Mouse (Mus musculus): Measurements from ENCODE around the gene Cdk5rap1. TPM values are rescaled to one million over a fixed set of nuclear protein-coding genes. Genes with fewer than 3 reads are reported as not detected.
A peak's percentile ranks its signal among the peaks of the same experiment; 100 is the strongest.
"Not testable (repeated sequence)": the region's sequence is repeated elsewhere in the genome, so short reads cannot be mapped to it uniquely, and the experiment has no call there.

Cdk5rap1 gene
- polyA plus RNA-seq, 1 experiment from 2014 or later, result 20.3 TPM

DNA sequence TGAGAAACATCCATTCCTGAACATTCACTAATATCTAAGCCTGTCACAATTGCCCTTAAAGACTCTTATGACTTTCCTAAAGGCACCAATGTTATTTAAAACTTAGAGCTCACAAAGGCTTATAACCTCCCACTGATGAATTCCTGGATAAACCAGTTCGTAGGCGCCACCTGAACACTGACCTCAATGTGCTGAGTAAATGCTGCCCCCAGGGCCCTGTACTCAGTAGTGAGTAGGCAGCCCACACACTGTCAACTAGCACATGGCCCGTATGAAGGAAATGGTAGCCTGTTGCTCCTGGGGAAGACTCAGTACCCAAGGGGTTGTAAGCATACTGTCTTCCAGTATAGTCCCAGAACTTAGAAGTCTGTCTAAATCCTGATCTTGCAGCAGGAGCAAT lies 71.0 kb downstream of the Cdk5rap1 start:
- Histone ChIP-seq H3K27me3 (ENCODE audit: control insufficient read depth, insufficient read depth, low read length) (no peaks in the 10 kb centered on the region), H3K9me3 (ENCODE audit: control insufficient read depth, low read length) (no peaks in the 10 kb centered on the region), H3K4me1 (ENCODE audit: control insufficient read depth, insufficient read depth, low read length) (no peaks in the 10 kb centered on the region), H3K4me3 (ENCODE audit: low read depth, low read length) (no peak overlapping the region), H3K4me2 (ENCODE audit: low read depth, severe bottlenecking) (no peak overlapping the region), H3K36me3 (ENCODE audit: control insufficient read depth, insufficient read depth, low read length) (no peaks in the 10 kb centered on the region), H3K9ac (ENCODE audit: low read length) (no peak overlapping the region), H3K27ac (replicated peaks; ENCODE audit: low read depth, low read length) (no peak overlapping the region)
- WGBS, result 82% methylated on average over 3 of the region's 3 CpGs
- DNase-seq (ENCODE audit: low spot score) (no peak), ATAC-seq (ENCODE audit: insufficient number of reproducible peaks, low FRiP score, low TSS enrichment, low read depth) (no peak)

- no peaks in the 10 kb centered on the region for H3K27me3 ChIP-seq (ENCODE audit: control insufficient read depth, insufficient read depth, low read length)
These were observed 72.3 kb downstream of the Cdk5rap1 start for GRCm38 (mm10) chr2:154300496-154300895.

DNA sequence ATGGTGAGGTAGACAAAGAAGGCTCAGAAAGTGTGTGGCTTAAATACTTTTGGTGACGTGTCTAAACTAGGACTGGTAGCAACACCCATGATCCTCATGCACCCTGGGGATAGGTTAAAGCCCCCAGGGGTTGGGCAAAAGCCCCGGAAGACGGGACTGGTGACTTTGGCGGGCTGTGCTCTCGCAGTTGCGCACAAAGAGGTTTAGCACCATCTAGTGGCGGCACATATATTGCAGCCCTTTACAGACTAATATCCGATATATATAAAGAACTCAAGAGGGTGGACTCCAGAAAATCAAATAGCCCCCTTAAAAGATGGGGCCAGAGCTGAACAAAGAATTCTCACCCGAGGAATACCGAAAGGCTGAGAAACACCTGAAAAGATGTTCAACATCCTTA lies 78.1 kb downstream of the Cdk5rap1 start:
- not testable (repeated sequence) for H3K9me3 ChIP-seq (ENCODE audit: control insufficient read depth, low read length); H3K4me1 ChIP-seq (ENCODE audit: control insufficient read depth, insufficient read depth, low read length); H3K36me3 ChIP-seq (ENCODE audit: control insufficient read depth, insufficient read depth, low read length); H3K9ac ChIP-seq (ENCODE audit: low read length); ATAC-seq (ENCODE audit: insufficient number of reproducible peaks, low FRiP score, low TSS enrichment, low read depth); H3K27ac ChIP-seq (replicated peaks; ENCODE audit: low read depth, low read length); H3K27me3 ChIP-seq (ENCODE audit: control insufficient read depth, insufficient read depth, low read length); H3K4me2 ChIP-seq (ENCODE audit: low read depth, severe bottlenecking); H3K4me3 ChIP-seq (ENCODE audit: low read depth, low read length)
- peak; percentile 79 for DNase-seq (ENCODE audit: low spot score)
- WGBS, result under 1% methylated on average over 10 of the region's 10 CpGs

More at GRCm38 (mm10) chr2:154300496-154300895, 72.3 kb downstream of the Cdk5rap1 start:
- Histone ChIP-seq H3K27ac (replicated peaks; ENCODE audit: low read depth, low read length) (no peak overlapping the region), H3K4me2 (ENCODE audit: low read depth, severe bottlenecking) (no peak overlapping the region), H3K36me3 (ENCODE audit: control insufficient read depth, insufficient read depth, low read length) (no peaks in the 10 kb centered on the region), H3K4me3 (ENCODE audit: low read depth, low read length) (no peak overlapping the region), H3K4me1 (ENCODE audit: control insufficient read depth, insufficient read depth, low read length) (no peaks in the 10 kb centered on the region), H3K9ac (ENCODE audit: low read length) (no peak overlapping the region), H3K9me3 (ENCODE audit: control insufficient read depth, low read length) (no peaks in the 10 kb centered on the region)
- 10% methylated on average over 1 of the region's 1 CpGs for WGBS
- peak; percentile 85 for DNase-seq (ENCODE audit: low spot score)
- ATAC-seq (ENCODE audit: insufficient number of reproducible peaks, low FRiP score, low TSS enrichment, low read depth), result no peak

- DNase-seq (ENCODE audit: low spot score), result no peak
- no peaks in the 10 kb centered on the region for H3K36me3 ChIP-seq (ENCODE audit: control insufficient read depth, insufficient read depth, low read length)
- no peak overlapping the region for H3K27ac ChIP-seq (replicated peaks; ENCODE audit: low read depth, low read length)
- WGBS, result 76% methylated on average over 1 of the region's 1 CpGs
- no peak for ATAC-seq (ENCODE audit: insufficient number of reproducible peaks, low FRiP score, low TSS enrichment, low read depth)
- H3K9me3 ChIP-seq (ENCODE audit: control insufficient read depth, low read length), result no peaks in the 10 kb centered on the region
- no peaks in the 10 kb centered on the region for H3K27me3 ChIP-seq (ENCODE audit: control insufficient read depth, insufficient read depth, low read length)
- H3K4me1 ChIP-seq (ENCODE audit: control insufficient read depth, insufficient read depth, low read length), result no peaks in the 10 kb centered on the region
- no peak overlapping the region for H3K4me2 ChIP-seq (ENCODE audit: low read depth, severe bottlenecking)
- H3K4me3 ChIP-seq (ENCODE audit: low read depth, low read length), result no peak overlapping the region
- no peak overlapping the region for H3K9ac ChIP-seq (ENCODE audit: low read length)
These were observed 80.0 kb downstream of the Cdk5rap1 start for GRCm38 (mm10) chr2:154292833-154293232.

DNA sequence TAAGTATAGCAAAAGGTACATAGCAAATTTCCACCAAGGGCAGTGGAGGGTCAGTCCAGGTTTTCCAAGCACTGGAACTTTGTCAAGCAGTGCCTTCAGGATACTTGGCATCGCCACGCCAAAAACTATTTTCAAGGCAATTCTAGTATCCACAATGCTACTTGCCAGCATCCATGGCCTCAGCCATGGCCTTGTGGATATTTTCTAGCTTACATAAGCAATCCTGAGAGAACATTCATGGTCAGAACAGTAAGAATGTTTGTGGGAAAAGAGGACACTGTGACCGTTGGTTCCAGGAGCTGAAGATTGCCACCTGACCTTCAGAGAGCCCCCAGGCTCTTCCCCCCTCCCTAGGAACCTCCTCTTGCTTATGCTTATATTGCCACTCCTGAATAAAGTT lies 80.9 kb downstream of the Cdk5rap1 start:
- H3K36me3 ChIP-seq (ENCODE audit: control insufficient read depth, insufficient read depth, low read length); H3K4me3 ChIP-seq (ENCODE audit: low read depth, low read length); H3K27ac ChIP-seq (replicated peaks; ENCODE audit: low read depth, low read length); DNase-seq (ENCODE audit: low spot score); H3K4me2 ChIP-seq (ENCODE audit: low read depth, severe bottlenecking); H3K27me3 ChIP-seq (ENCODE audit: control insufficient read depth, insufficient read depth, low read length); ATAC-seq (ENCODE audit: insufficient number of reproducible peaks, low FRiP score, low TSS enrichment, low read depth); H3K9me3 ChIP-seq (ENCODE audit: control insufficient read depth, low read length); H3K9ac ChIP-seq (ENCODE audit: low read length); H3K4me1 ChIP-seq (ENCODE audit: control insufficient read depth, insufficient read depth, low read length): not testable (repeated sequence)
- 90% methylated on average over 3 of the region's 3 CpGs for WGBS

Other genes starting within 250 kb of the Cdk5rap1 start
- not detected in 2 replicates for gene Bpifa3, start 242.7 kb downstream of the Cdk5rap1 start, polyA plus RNA-seq (2014; fragmentation: Nextera tagmentation; extraction: Ambion mirVana)
- not detected in 2 replicates for gene Bpifa1, start 230.1 kb downstream of the Cdk5rap1 start, polyA plus RNA-seq (2014; fragmentation: Nextera tagmentation; extraction: Ambion mirVana)
- gene Bpifa5, start 210.4 kb downstream of the Cdk5rap1 start, polyA plus RNA-seq (2014; fragmentation: Nextera tagmentation; extraction: Ambion mirVana), result not detected in 2 replicates
- not detected in 2 replicates for gene Bpifb1, start 182.2 kb downstream of the Cdk5rap1 start, polyA plus RNA-seq (2014; fragmentation: Nextera tagmentation; extraction: Ambion mirVana)
- 0.09 TPM in 1 of 2 replicates, not detected in the other for gene Bpifb5, start 149.3 kb downstream of the Cdk5rap1 start, polyA plus RNA-seq (2014; fragmentation: Nextera tagmentation; extraction: Ambion mirVana)
- gene Bpifb9a, start 115.2 kb downstream of the Cdk5rap1 start, polyA plus RNA-seq (2014; fragmentation: Nextera tagmentation; extraction: Ambion mirVana), result not detected in 2 replicates
- not detected in 2 replicates for gene Bpifb9b, start 65.8 kb downstream of the Cdk5rap1 start, polyA plus RNA-seq (2014; fragmentation: Nextera tagmentation; extraction: Ambion mirVana)
- 1.7 and 2.2 TPM in 2 replicates for gene Snta1, start 35.1 kb upstream of the Cdk5rap1 start, polyA plus RNA-seq (2014; fragmentation: Nextera tagmentation; extraction: Ambion mirVana)
- 44.1 and 52.7 TPM in 2 replicates for gene Cbfa2t2, start 63.5 kb upstream of the Cdk5rap1 start, polyA plus RNA-seq (2014; fragmentation: Nextera tagmentation; extraction: Ambion mirVana)
- gene 1700003F12Rik, start 174.1 kb upstream of the Cdk5rap1 start, polyA plus RNA-seq (2014; fragmentation: Nextera tagmentation; extraction: Ambion mirVana), result 0.95 and 1.0 TPM in 2 replicates
- 0.19 and 0.20 TPM in 2 replicates for gene Actl10, start 178.8 kb upstream of the Cdk5rap1 start, polyA plus RNA-seq (2014; fragmentation: Nextera tagmentation; extraction: Ambion mirVana)
- 1.4 and 1.5 TPM in 2 replicates for gene Necab3, start 185.9 kb upstream of the Cdk5rap1 start, polyA plus RNA-seq (2014; fragmentation: Nextera tagmentation; extraction: Ambion mirVana)
- 8.9 and 10.9 TPM in 2 replicates for gene E2f1, start 196.9 kb upstream of the Cdk5rap1 start, polyA plus RNA-seq (2014; fragmentation: Nextera tagmentation; extraction: Ambion mirVana)
- gene Pxmp4, start 230.7 kb upstream of the Cdk5rap1 start, polyA plus RNA-seq (2014; fragmentation: Nextera tagmentation; extraction: Ambion mirVana), result 13.5 and 15.9 TPM in 2 replicates
- 0.91 and 1.2 TPM in 2 replicates for gene Zfp341, start 240.3 kb upstream of the Cdk5rap1 start, polyA plus RNA-seq (2014; fragmentation: Nextera tagmentation; extraction: Ambion mirVana)
- 0.43 and 0.67 TPM in 2 replicates for gene 4930519P11Rik, start 240.4 kb upstream of the Cdk5rap1 start, polyA plus RNA-seq (2014; fragmentation: Nextera tagmentation; extraction: Ambion mirVana)

Data from limb, embryonic 11.5 days (tissue).